Mouse (Mus musculus) C2C12 (cell line): ENCODE results near the gene Dlx4.
A peak's percentile ranks its signal among the peaks of the same experiment; 100 is the strongest.

Experiments
- CEBPB ChIP-seq: IDR thresholded peaks from one replicate; pipeline ENCODE4 v1.6.1; 2011; ENCODE audit warnings: low read depth, mild to moderate bottlenecking, control low read depth, moderate library complexity
- CTCF ChIP-seq: IDR thresholded peaks from one replicate; pipeline ENCODE4 v1.5.1; 2011; ENCODE audit not compliant: control insufficient read depth, insufficient read depth, insufficient read length
- FOSL1 ChIP-seq: IDR thresholded peaks from one replicate; pipeline ENCODE4 v1.8.0; 2011; ENCODE audit warnings: mild to moderate bottlenecking, low read length; ENCODE audit not compliant: poor library complexity, insufficient read depth, severe bottlenecking
- MAX ChIP-seq: IDR thresholded peaks from one replicate; pipeline ENCODE4 v1.6.1; 2011; ENCODE audit warnings: mild to moderate bottlenecking, control low read depth
- MYOD1 ChIP-seq: IDR thresholded peaks from one replicate; pipeline ENCODE4 v1.6.1; 2011; ENCODE audit warnings: low read depth; ENCODE audit not compliant: control insufficient read depth, insufficient read length
- MYOG ChIP-seq: IDR thresholded peaks from one replicate; pipeline ENCODE4 v1.6.1; 2011; ENCODE audit not compliant: control insufficient read depth, insufficient read length; ENCODE audit errors: extremely low read depth
- USF1 ChIP-seq: IDR thresholded peaks from one replicate; pipeline ENCODE4 v1.6.1; 2011; ENCODE audit warnings: low read depth, mild to moderate bottlenecking, control low read depth, moderate library complexity

GRCm38 (mm10) chr11:95161708-95162107 lies 15.6 kb upstream of the Dlx4 start:
- TF ChIP-seq CEBPB, result no peak
- TF ChIP-seq CTCF, result no peak
- TF ChIP-seq MAX, result no peak
- TF ChIP-seq MYOG, result no peak
- no peak for TF ChIP-seq USF1
- peak; percentile 64 for TF ChIP-seq MYOD1
- TF ChIP-seq FOSL1, result no peak
